Mouse (Mus musculus): ENCODE results near the gene Zfp541.

Gene Zfp541

DNA sequence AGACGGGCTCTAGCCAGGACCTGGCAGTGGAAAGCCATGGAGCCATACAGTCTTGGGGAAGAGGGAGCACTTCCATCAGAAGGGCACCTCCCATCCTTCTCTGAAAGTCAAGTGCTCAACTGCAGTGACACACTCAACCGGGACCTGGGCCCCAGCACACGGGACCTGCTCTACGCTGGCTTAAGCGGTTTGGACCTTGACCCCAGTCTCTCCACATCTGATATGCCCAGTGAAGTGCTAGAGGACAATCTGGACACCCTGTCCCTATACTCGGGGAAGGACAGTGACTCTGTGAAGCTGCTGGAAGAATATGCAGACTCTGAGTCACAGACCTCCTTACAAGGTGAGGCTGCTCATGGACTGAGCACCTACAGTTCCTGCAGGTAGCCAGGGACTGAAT, 10.3 kb downstream of the Zfp541 start:
- DNase-seq (ENCODE audit: low read depth in 2 of 2, low spot score in 2 of 2), result no peak

GRCm38 (mm10) chr7:16079947-16080346, 18.3 kb downstream of the Zfp541 start:
- DNase-seq (ENCODE audit: low read depth in 2 of 2, low spot score in 2 of 2), result no peak

GRCm38 (mm10) chr7:16080581-16080980, 19.0 kb downstream of the Zfp541 start:
- DNase-seq (ENCODE audit: low read depth in 2 of 2, low spot score in 2 of 2), result no peak

- DNase-seq (ENCODE audit: low read depth in 2 of 2, low spot score in 2 of 2), result no peak
Observed at GRCm38 (mm10) chr7:16083361-16083760, 21.7 kb downstream of the Zfp541 start.

DNA sequence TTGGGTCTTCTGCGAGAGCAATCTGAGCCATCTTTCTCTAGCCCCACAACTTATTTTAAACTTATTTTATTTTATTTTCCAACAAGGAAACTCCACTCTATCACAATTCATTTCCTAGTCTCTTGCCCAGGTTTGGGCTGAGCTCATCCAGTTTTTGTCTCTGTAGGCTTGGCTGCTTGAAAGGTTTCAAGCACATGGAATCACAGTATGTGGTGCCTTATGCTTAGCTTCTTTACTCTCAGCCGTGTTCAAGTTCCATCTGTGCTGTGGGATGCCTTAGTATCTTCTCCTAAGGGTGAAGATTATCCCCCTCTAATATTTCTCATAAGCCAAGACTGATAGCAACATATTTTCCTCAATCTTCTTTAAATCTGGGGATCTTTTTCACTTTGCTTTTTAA, 26.0 kb downstream of the Zfp541 start:
- DNase-seq (ENCODE audit: low read depth in 2 of 2, low spot score in 2 of 2), result no peak

DNA sequence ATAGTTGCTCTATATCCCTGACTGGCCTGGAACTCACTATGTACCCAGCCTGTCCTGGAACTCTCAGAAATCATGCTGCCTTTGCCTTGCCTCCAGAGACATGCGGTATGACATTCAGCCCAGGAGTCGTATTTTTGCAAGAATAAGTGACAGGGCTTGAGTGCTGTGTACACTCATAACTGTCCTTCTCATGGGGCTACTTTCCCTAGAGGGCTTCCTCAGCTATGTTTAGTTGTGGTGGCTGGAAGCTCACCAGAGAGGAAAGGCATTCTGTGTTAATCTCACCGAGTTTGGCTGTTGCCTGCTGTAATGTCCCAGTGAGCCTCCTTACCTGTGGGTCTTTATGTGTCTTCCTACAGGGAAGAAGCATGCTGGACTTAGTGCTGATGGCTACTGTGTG, 33.0 kb downstream of the Zfp541 start:
- DNase-seq (ENCODE audit: low read depth in 2 of 2, low spot score in 2 of 2), result no peak

DNA sequence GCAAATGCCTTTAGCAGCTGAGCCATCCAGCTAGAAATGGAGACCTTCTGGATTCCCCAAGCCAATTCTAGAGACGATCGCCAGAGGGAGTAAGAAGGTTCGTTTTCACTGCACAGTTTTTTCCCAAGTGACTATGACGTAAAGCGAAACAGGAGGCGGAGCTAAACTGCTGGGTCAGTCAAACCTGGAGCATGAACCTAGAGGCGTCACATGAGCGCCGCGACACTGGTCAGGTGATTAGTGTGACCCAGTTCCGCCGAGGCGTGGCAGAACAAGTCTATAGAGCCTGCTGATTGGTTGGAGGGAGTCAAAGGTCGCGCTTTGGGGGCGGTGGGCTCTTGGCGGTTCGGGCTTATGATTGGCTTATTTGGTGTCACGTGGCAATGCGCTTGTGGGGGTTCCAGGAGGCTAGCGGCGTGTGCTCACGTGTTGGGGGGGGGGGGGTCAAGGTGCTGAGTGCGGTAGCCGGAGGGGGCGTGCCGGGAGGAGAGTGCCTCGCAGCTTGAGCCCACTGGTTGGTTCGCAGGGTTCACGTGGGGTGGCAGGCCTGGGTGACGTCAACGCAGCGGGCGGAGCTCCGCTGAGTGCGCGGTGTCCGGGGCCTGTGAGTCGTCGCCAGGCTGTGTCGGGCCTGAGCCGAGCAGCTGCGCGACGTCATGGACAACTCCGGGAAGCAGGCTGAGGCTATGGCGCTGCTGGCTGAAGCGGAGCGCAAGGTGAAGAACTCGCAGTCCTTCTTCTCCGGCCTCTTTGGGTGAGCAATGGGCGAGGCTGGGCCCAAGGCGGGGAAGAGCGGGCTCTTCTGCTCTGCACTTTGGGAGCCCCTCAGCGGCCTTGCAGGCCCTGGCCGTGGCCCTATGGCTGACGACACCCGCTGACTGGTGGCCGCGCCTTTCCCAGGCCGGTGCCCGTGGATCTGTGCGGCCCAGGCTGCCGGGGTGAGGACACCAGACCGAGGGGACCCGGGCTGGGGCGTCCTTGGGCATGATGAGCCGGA, 36.7 kb downstream of the Zfp541 start, which contains the start of gene Napa:
TSS of gene Napa (plus strand) at position 438 of the 997 bp plus-strand sequence.
- peak; percentile 97 for DNase-seq (ENCODE audit: low read depth in 2 of 2, low spot score in 2 of 2)

- no peak for DNase-seq (ENCODE audit: low read depth in 2 of 2, low spot score in 2 of 2)
Observed at GRCm38 (mm10) chr7:16099901-16100300, 38.3 kb downstream of the Zfp541 start.

DNA sequence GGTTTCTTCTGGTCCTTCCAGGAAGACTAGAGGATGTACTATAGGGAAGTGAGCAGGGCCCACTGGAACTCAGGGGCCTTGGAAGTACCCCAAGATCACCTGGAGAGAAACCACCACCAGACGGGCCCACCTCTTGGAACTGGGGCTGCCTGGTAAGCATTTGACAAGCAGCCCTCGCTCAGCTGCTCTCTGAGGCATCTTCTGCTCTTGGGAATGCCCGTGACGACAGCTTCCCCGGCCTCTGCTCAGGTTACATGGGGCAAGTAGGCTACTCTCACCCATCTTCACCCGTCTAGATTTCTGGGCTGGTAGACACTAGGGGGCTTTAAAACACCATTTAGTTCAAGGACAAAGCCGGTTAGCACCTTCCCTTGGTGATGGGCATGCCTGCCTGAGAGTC, 39.5 kb downstream of the Zfp541 start:
- DNase-seq (ENCODE audit: low read depth in 2 of 2, low spot score in 2 of 2), result no peak

DNA sequence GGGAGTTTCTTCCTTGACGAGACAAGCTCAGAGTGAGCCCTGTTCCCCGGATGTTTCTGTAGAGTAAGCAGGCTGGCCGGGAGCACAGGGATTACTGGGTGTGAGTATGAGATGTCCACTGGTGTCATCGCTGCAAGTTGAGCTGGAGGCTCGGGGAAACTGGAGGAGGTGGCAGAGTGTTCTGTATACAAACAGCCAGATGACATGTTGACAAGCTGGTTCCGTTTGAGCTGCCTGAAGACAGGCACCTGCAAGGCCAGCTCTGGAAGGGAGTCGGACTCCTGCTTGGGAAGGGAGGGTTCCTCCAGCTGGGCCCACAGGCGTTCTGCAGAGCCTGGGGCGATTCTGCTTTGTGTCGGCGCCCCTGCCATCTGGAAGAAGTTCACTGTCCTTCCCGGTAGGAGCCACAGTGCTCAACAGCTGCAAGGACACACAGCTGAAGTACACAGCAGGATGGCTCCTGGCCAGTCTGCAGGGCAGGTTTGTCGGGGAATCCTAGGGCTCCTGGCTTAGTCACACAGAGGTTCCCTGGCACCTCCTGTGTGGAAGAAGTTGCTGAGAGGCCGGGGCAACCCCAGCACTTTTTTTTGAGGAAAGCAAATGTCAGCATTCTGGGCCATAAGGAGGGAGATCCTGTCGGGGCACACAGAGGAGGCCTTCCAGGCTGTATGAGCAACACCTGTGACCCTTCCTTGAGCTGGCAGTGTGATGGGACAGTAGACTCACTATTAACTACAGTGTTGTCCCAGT, 40.3 kb downstream of the Zfp541 start:
- no peak for DNase-seq (ENCODE audit: low read depth in 2 of 2, low spot score in 2 of 2)

DNA sequence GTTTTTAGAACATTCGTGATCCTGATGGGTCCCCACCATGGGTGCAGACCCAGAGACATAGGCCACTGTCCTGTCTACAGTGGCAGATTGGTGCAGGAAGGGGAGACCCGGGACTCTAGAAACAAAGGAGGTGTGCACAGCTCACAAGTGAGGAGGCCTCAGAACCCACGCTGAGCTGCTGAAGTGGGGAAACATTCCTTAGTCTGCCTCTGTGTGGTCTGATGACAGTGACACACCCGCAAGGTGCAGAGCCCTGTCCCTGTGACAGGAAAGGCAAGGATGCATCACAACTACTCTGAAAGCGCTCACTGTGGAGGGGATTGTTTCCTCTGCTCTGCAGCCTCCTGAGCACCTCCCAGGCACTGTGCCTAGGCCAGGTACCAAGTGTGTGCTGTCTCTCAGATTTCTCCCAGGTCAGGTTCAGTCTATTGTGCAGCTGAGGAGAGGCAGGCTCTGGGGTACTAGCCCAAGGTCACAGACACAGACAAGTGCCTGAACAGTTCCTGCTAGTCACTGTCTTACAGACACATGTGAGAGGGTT, 41.1 kb downstream of the Zfp541 start:
- no peak for DNase-seq (ENCODE audit: low read depth in 2 of 2, low spot score in 2 of 2)

GRCm38 (mm10) chr7:16103760-16104159, 42.1 kb downstream of the Zfp541 start:
- DNase-seq (ENCODE audit: low read depth in 2 of 2, low spot score in 2 of 2), result no peak

- no peak for DNase-seq (ENCODE audit: low read depth in 2 of 2, low spot score in 2 of 2)
Observed at GRCm38 (mm10) chr7:16104611-16105388, 43.2 kb downstream of the Zfp541 start.

GRCm38 (mm10) chr7:16108886-16109542, 47.4 kb downstream of the Zfp541 start:
- DNase-seq (ENCODE audit: low read depth in 2 of 2, low spot score in 2 of 2), result no peak

GRCm38 (mm10) chr7:16110158-16110557, 48.5 kb downstream of the Zfp541 start:
- DNase-seq (ENCODE audit: low read depth in 2 of 2, low spot score in 2 of 2), result no peak

DNA sequence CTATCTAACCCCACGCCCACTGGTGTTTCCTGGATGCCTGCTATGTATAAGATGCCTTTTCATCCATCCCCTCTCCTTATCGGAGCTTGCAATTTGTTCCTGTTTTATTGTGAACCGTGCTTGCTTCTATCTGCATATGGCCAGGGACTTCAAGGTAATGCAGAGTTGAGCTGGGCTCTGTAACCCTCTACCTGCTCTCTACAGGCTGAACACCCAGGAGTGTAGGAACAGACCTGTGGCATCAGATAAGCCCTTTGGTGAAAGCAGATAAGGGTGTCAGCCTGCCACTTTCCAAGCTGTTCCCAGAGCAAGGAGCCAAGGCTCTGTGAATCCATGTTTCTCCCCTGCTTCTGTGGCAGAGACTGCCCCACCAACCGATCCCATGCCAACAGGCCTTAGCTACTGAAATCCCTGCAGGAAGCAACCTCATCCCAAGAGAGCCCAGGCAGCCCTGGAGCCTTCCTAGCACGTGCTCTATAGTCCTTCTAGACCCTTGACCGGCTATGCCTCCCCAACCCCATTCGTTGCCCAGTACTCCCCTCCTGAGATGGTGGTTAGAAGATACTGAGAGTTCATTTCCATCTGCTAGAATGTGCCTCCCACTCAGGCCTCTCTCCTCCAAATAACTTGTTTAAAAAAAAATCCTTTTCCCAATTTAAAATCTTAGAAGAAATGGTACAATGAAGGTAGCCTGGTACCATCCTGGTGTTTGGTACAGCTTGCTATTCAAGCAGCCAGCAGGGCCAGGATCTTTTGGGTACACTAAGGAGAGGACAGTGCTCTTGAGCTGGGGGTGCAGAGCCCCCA, 49.9 kb downstream of the Zfp541 start:
- no peak for DNase-seq (ENCODE audit: low read depth in 2 of 2, low spot score in 2 of 2)

DNA sequence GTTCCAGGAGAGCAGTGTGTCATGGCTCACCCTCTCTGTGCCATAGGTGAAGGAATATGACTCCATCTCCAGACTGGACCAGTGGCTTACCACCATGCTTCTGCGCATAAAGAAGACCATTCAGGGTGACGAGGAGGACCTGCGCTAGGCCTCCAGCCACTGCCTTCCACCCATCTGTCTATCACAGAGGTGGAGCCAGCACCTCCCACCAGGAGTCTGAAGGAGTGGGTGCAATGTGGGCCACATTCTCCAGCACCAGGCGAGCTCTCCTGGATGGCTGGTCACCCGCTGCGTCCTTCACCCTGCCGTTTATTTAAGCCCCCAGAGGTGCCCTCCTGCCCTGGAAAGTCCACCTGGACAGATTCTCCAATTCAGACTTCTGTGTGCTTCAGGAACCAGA, 54.8 kb downstream of the Zfp541 start:
- DNase-seq (ENCODE audit: low read depth in 2 of 2, low spot score in 2 of 2), result no peak

DNA sequence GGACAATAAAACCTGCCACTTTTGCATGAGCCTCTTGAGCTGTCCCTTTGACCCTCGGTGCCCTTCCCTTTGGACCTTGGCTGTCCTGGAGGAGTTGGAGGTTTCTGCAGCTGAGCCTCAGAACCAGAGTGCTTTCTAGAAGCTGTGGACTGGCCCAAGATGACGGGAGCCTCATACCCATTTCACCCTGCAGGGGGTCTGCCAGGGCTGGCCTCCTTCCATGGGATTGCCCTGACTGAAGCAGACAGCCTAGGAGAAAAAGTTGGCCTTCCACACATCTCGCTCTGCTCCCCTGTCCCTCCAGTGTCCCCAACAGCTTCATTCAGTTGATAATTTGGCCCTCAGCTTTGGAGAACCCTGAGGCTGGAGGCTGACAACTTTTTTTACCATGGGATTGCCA, 55.5 kb downstream of the Zfp541 start:
- DNase-seq (ENCODE audit: low read depth in 2 of 2, low spot score in 2 of 2), result no peak

DNA sequence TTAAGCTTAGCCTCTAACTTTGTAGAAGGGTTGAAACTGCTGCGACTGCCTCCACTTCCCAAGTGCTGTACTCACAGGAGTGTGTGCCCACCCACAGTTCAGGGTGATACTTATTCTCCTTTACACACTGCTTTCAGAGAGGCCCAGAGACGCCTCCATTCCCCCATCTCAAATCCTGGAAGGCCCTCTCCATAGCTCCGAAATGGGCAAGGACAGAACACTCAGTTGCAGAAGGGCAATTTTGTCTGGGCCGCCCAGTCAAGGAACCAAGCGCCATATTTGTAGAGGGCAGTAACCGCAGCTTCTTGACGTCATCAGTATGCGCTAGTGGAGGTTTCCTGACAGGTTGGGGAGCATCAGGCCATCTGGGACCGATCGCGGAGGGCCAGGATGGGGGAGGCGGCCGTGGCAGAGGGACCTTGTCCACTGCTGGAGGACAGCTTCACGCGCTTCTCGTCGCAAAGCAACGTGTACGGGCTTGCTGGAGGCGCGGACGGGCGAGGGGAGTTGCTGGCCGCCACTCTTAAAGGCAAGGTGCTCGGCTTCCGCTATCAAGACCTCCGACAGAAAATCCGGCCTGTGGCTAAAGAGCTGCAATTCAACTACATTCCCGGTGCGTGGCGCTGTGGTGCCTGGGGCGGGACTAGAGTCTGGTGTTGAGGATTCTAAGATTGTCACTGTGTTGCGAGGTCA, 58.1 kb downstream of the Zfp541 start, which contains the start of gene Kptn:
TSS of gene Kptn (plus strand) at position 327 of the 693 bp plus-strand sequence.
- peak; percentile 86 to 91 for DNase-seq (ENCODE audit: low read depth in 2 of 2, low spot score in 2 of 2)
